Mouse (Mus musculus) left cerebral cortex, adult 18-20 months (tissue): ENCODE results near the gene Nlrp3. TPM values are rescaled to one million over a fixed set of nuclear protein-coding genes. Genes with fewer than 3 reads are reported as not detected.
A peak's percentile ranks its signal among the peaks of the same experiment; 100 is the strongest.

ENCODE experiments used
- DNase-seq, 2 experiments: peaks; one replicate each; pipeline ENCODE4 v3.0.0; 2021 to 2022; ENCODE audit warnings: low spot score in 2 of 2, mixed read lengths in 1 of 2
- total RNA-seq, 2 experiments: library from RNA; stranded (reverse); gene quantifications; 2 replicates each; pipeline ENCODE4 v1.2.3; 2021

Gene Nlrp3
- total RNA-seq, 2 experiments from 2014 or later: 1.0 to 1.1 TPM

- no peak for DNase-seq
These were observed 70.3 kb downstream of the Nlrp3 start for GRCm38 (mm10) chr11:59611646-59612045.

- peak; percentile 41 to 50 for DNase-seq
These were observed 72.8 kb downstream of the Nlrp3 start for GRCm38 (mm10) chr11:59614120-59614519.

Other genes with a start within 250 kb of the Nlrp3 start
- 10 to 100 TPM; 11.9 to 17.2 TPM for gene Wnt9a, start 234.6 kb upstream of the Nlrp3 start, total RNA-seq
- gene Prss38, start 165.9 kb upstream of the Nlrp3 start, total RNA-seq: not detected
- 10 to 100 TPM; 25.7 to 25.9 TPM for gene Jmjd4, start 91.5 kb upstream of the Nlrp3 start, total RNA-seq
- gene Snap47, start 90.4 kb upstream of the Nlrp3 start, total RNA-seq: 100 to 1,000 TPM; 396 to 405 TPM
- 1 to 10 TPM; 3.4 to 3.5 TPM for gene Zfp867, start 69.1 kb upstream of the Nlrp3 start, total RNA-seq
- gene Zkscan17, start 14.8 kb upstream of the Nlrp3 start, total RNA-seq: 10 to 100 TPM in 1 of 2 experiments, 1 to 10 TPM in 1; 8.1 to 11.1 TPM
- not detected for gene Olfr222, start 34.7 kb downstream of the Nlrp3 start, total RNA-seq
- not detected for gene Olfr223, start 51.7 kb downstream of the Nlrp3 start, total RNA-seq
- 100 to 1,000 TPM; 279 to 287 TPM for gene Mprip, start 119.7 kb downstream of the Nlrp3 start, total RNA-seq
- gene Pld6, start 246.1 kb downstream of the Nlrp3 start, total RNA-seq: 1 to 10 TPM in 1 of 2 experiments, under 1 TPM in 1; 0.60 to 1.1 TPM